Mouse (Mus musculus) CH12.LX (cell line): ENCODE results near the gene Olfr97. TPM values are rescaled to one million over a fixed set of nuclear protein-coding genes. Genes with fewer than 3 reads are reported as not detected.
"Not testable (repeated sequence)": the region's sequence is repeated elsewhere in the genome, so short reads cannot be mapped to it uniquely, and the experiment has no call there.

ENCODE experiments used
- DNase-seq: peaks from one replicate; pipeline ENCODE4 v3.0.0-alpha.2; 2013; ENCODE audit errors: extremely low read depth
- H3K27ac ChIP-seq: 2 replicates; pipeline ENCODE4 v1.5.1; 2012; ENCODE audit warnings: low read depth, mild to moderate bottlenecking, control low read depth, moderate library complexity; ENCODE audit not compliant: insufficient read depth
- H3K27me3 ChIP-seq: replicated peaks from 2 replicates; pipeline ENCODE3; 2012; ENCODE audit warnings: inconsistent platforms
- H3K36me3 ChIP-seq, 2 experiments: replicated peaks in 1 of 2; 2 replicates each; pipeline versions ENCODE3 to v1.6.1; 2012; ENCODE audit warnings: inconsistent platforms in 1 of 2, low read length in 1 of 2, mild to moderate bottlenecking in 1 of 2, mixed read lengths in 1 of 2, moderate library complexity in 1 of 2; ENCODE audit not compliant: control insufficient read depth in 1 of 2, insufficient read depth in 1 of 2
- H3K4me1 ChIP-seq, 2 experiments: 2 replicates each; pipeline ENCODE4 v1.6.1; 2012; ENCODE audit warnings: inconsistent platforms in 1 of 2, moderate library complexity in 1 of 2; ENCODE audit not compliant: insufficient read depth in 2 of 2, control insufficient read depth in 1 of 2
- H3K4me2 ChIP-seq: 2 replicates; pipeline ENCODE4 v1.6.1; 2012; ENCODE audit warnings: low read depth, mild to moderate bottlenecking, control low read depth; ENCODE audit not compliant: poor library complexity, insufficient read depth, severe bottlenecking
- H3K4me3 ChIP-seq, 3 experiments: fragments of 150-350 bp in 1 of 3; sonication (generic) in 1 of 3; replicated peaks in 1 of 3; 2 replicates each; pipeline versions ENCODE3 to v1.5.1; 2011 to 2012; ENCODE audit warnings: low read depth in 2 of 3, low read length in 2 of 3, mild to moderate bottlenecking in 2 of 3, moderate library complexity in 2 of 3, control low read depth in 1 of 3, improper control_type of control experiment in 1 of 3, inconsistent platforms in 1 of 3, mixed read lengths in 1 of 3; ENCODE audit not compliant: poor library complexity in 1 of 3
- H3K79me2 ChIP-seq: replicated peaks from 2 replicates; pipeline ENCODE4 v1.6.1; 2012; ENCODE audit warnings: mild to moderate bottlenecking, moderate library complexity; ENCODE audit not compliant: control insufficient read depth, poor library complexity, insufficient read depth, severe bottlenecking; ENCODE audit errors: extremely low read depth
- H3K9ac ChIP-seq: 2 replicates; pipeline ENCODE4 v1.6.1; 2012; ENCODE audit warnings: low read depth, mild to moderate bottlenecking, control low read depth, moderate library complexity; ENCODE audit not compliant: insufficient read depth
- H3K9me3 ChIP-seq: replicated peaks from 2 replicates; pipeline ENCODE3; 2012; ENCODE audit warnings: low read length, inconsistent platforms, mixed read lengths
- BHLHE40 ChIP-seq: IDR thresholded peaks from 2 replicates; pipeline ENCODE4 v1.6.1; 2011; ENCODE audit warnings: mild to moderate bottlenecking, low read depth, low read length, improper control_type of control experiment
- E2F4 ChIP-seq: IDR thresholded peaks from 2 replicates; pipeline ENCODE4 v1.6.1; 2011; ENCODE audit warnings: low read depth, low read length, improper control_type of control experiment; ENCODE audit not compliant: insufficient replicate concordance
- EP300 ChIP-seq: IDR thresholded peaks from 2 replicates; pipeline ENCODE4 v1.6.1; 2011; ENCODE audit warnings: low read length, improper control_type of control experiment
- ETS1 ChIP-seq: conservative IDR thresholded peaks from 2 replicates; pipeline ENCODE4 v1.6.1; 2012; ENCODE audit warnings: low read depth, mild to moderate bottlenecking, inconsistent platforms, low read length, improper control_type of control experiment, moderate library complexity
- GABPA ChIP-seq: IDR thresholded peaks from 2 replicates; pipeline ENCODE4 v1.6.1; 2012; ENCODE audit warnings: low read depth, low read length, improper control_type of control experiment, inconsistent platforms; ENCODE audit not compliant: insufficient replicate concordance
- IRF4 ChIP-seq: IDR thresholded peaks from 2 replicates; pipeline ENCODE4 v1.6.1; 2014; ENCODE audit warnings: low read depth, mild to moderate bottlenecking, inconsistent platforms, low read length, improper control_type of control experiment
- JUN ChIP-seq: IDR thresholded peaks from 2 replicates; pipeline ENCODE4 v1.6.1; 2011; ENCODE audit warnings: low read depth, mild to moderate bottlenecking, low read length, improper control_type of control experiment, moderate library complexity; ENCODE audit not compliant: insufficient read depth
- MAX ChIP-seq: IDR thresholded peaks from 2 replicates; pipeline ENCODE4 v1.6.1; 2011; ENCODE audit warnings: low read length, improper control_type of control experiment
- MXI1 ChIP-seq: IDR thresholded peaks from 2 replicates; pipeline ENCODE4 v1.6.1; 2011; ENCODE audit warnings: mild to moderate bottlenecking, low read depth, low read length, improper control_type of control experiment
- SMC3 ChIP-seq: IDR thresholded peaks from 2 replicates; pipeline ENCODE4 v1.6.1; 2011; ENCODE audit warnings: low read depth, low read length, improper control_type of control experiment
- USF1 ChIP-seq: IDR thresholded peaks from 2 replicates; pipeline ENCODE4 v1.6.1; 2014; ENCODE audit warnings: low read depth, mild to moderate bottlenecking, inconsistent platforms, low read length, improper control_type of control experiment
- USF2 ChIP-seq: conservative IDR thresholded peaks from 2 replicates; pipeline ENCODE4 v1.6.1; 2011; ENCODE audit warnings: low read depth, low read length, improper control_type of control experiment
- ZC3H11A ChIP-seq: IDR thresholded peaks from 2 replicates; pipeline ENCODE4 v1.6.1; 2012; ENCODE audit warnings: low read depth, mild to moderate bottlenecking, inconsistent platforms, low read length, improper control_type of control experiment
- ZMIZ1 ChIP-seq: IDR thresholded peaks from 2 replicates; pipeline ENCODE4 v1.6.1; 2012; ENCODE audit warnings: low read depth, mild to moderate bottlenecking, inconsistent platforms, low read length, improper control_type of control experiment
- ZNF384 ChIP-seq: IDR thresholded peaks from 2 replicates; pipeline ENCODE4 v1.6.1; 2012; ENCODE audit warnings: low read depth, low read length, improper control_type of control experiment, inconsistent platforms
- dilution Hi-C: fragments of 300-500 bp; cut with MboI; formaldehyde crosslinking; loops from 2 replicates; pipeline ENCODE4 v1.14.3; 2020; ENCODE audit warnings: low sequenced_read_pairs; ENCODE audit not compliant: extremely low pct_unique_long_range_greater_than_20kb, extremely low pct_ligation_motif_present
- in situ Hi-C: fragments of 300-500 bp; cut with MboI; formaldehyde crosslinking; loops from 3 replicates; pipeline ENCODE4 v1.14.3; 2019; ENCODE audit warnings: low sequenced_read_pairs, low pct_ligation_motif_present, low pct_unique_long_range_greater_than_20kb, mixed read lengths
- polyA plus RNA-seq: library from polyadenylated mRNA; unstranded; fragments of >175 nt; gene quantifications from 2 replicates; pipeline ENCODE4 v1.2.1, GENCODE M21; 2012; ENCODE audit warnings: low read depth; ENCODE audit not compliant: insufficient read length
- total RNA-seq, 2 experiments: library from RNA; depleted of rRNA; stranded (reverse); fragments of 300-350 nt in 1 of 2; fragments of >200 nt in 1 of 2; gene quantifications; 2 replicates each; pipeline ENCODE4 v1.2.3; 2012 to 2014

Olfr97 gene
- not detected in 2 replicates for total RNA-seq (2012; rRNA removed)
- total RNA-seq (2014; rRNA removed): not detected in 2 replicates
- polyA plus RNA-seq: not detected in 2 replicates

DNA sequence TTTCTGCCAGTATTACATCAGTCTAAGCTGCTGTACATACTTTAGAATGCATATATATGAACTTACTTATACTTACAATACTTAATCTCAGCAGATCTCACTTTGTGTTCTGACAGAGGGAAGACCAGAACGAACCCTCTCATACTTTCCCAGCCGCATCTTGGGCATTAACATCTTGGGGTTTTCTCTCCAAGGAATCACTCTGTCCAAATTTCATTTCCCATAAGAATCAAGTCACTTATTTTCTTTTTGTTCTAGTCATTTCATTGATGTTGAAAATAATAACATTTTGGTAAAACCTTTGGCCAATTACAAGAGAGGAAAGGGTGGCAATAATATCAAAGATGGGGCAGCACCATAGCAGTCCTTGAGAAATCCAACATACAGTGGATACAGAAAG, at the start of gene Olfr97:
Olfr97 (minus strand) TSS at position 101 of the 400 bp plus-strand sequence.
- H3K27ac ChIP-seq, H3K27me3 ChIP-seq, in situ Hi-C loops, H3K4me2 ChIP-seq, H3K36me3 ChIP-seq, H3K9me3 ChIP-seq, dilution Hi-C loops, H3K4me3 ChIP-seq, H3K4me1 ChIP-seq, H3K9ac ChIP-seq, DNase-seq, H3K79me2 ChIP-seq: not testable (repeated sequence)

DNA sequence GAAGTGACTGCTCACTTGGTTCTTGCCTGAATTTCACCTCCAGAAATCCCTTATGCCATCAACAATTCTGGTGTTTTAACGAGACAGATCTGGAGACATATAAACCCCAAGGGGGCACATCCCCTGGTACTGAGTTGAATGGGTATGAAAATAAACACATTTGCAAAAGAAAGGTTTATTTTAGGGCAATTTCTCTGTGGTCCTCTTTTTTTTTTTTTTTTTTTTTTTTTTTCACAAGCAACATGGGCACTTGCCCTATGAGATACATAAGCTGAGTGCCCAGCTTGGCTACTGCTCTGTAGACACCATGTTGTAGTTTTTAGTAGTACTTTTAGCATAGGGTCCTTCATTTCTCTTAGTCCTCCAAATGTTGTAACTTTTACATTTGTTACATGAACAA, 46.2 kb upstream of the Olfr97 start, which contains the start of gene Olfr99:
Olfr99 (minus strand) TSS at position 101 of the 400 bp plus-strand sequence.
- no peak within 1 kb of the TSS for H3K4me2 ChIP-seq
- no peak within 1 kb of the TSS for H3K4me3 ChIP-seq
- in situ Hi-C loops (no loop called here), dilution Hi-C loops (no loop called here)
- no peaks in the 10 kb centered on the region for H3K79me2 ChIP-seq
- H3K9ac ChIP-seq: no peak within 1 kb of the TSS
- H3K9me3 ChIP-seq: no peaks in the 10 kb centered on the region
- TF ChIP-seq ZNF384: 0 out of 2 replicates have a peak, but pooled peaks have one; percentile 28
- no peak for TF ChIP-seq SMC3
- peaks cover 9 to 25% of the 10 kb centered on the region in 2 experiments for H3K36me3 ChIP-seq
- no peaks in the 10 kb centered on the region for H3K27me3 ChIP-seq
- DNase-seq: no peak
- no peak within 1 kb of the TSS for H3K27ac ChIP-seq
- peaks cover 0 to 5% of the 10 kb centered on the region in 2 experiments; a peak in 1 of 4 replicates for H3K4me1 ChIP-seq

DNA sequence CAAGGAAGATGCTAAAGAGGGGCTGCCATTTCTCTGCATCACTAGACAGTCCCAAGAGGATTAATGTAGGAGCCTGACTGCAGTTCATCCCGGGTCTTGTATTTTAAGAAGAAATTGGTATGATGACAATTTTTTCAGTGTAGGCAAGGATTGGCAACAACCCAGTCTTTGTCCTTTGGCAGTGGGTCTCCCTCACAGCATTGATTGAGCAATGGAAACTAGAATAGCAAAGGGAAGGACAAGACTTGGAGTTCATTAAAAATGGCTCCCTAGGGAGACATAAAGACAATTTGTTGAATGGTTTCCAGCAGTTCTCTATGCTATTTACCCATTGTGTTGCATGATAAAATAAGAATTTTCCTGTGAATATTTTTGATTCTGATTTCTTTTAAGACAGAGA, 43.2 kb upstream of the Olfr97 start:
- peaks cover 0 to 2% of the 10 kb centered on the region in 2 experiments; a peak in 2 of 4 replicates for H3K4me1 ChIP-seq
- no peaks in the 10 kb centered on the region for H3K79me2 ChIP-seq
- no peak overlapping the region for H3K9ac ChIP-seq
- TF ChIP-seq USF1 (no peak), GABPA (no peak), ETS1 (no peak), SMC3 (no peak), BHLHE40 (no peak), ZC3H11A (no peak), ZMIZ1 (no peak), MXI1 (no peak), E2F4 (no peak), IRF4 (no peak), EP300 (no peak), USF2 (no peak), JUN (no peak), MAX (no peak)
- no peaks in the 10 kb centered on the region for H3K27me3 ChIP-seq
- H3K4me3 ChIP-seq: no peak overlapping the region
- in situ Hi-C loops (no loop called here), dilution Hi-C loops (no loop called here)
- DNase-seq: no peak
- H3K27ac ChIP-seq: no peak overlapping the region
- H3K9me3 ChIP-seq: no peaks in the 10 kb centered on the region
- peaks cover 23 to 47% of the 10 kb centered on the region in 2 experiments for H3K36me3 ChIP-seq
- no peak overlapping the region for H3K4me2 ChIP-seq
